Mouse (Mus musculus): Measurements from ENCODE around the gene 5430419D17Rik.

The 5430419D17Rik gene

DNA sequence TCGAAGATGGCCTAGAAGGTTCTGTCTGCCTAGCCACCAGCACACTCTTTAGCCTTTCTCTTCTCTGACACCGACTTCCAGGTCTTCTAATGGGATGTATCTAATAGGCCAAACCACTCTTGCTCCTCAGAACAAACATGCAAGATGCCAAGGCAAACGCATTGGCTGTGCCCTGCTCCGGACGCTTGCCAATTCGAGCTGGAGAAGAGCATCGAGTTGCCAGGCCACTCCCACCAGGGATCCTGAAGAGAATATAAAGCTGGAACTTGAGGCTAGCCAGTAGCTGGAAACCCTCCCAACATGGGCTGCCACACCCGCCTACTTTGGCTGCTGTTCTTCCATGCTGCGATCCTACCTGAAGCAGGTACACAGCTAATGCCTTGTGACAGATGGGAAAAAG, at the start of gene 5430419D17Rik:
TSS of gene 5430419D17Rik (plus strand) at position 282 of the 400 bp plus-strand sequence.
- no peak for DNase-seq (ENCODE audit: low spot score)

DNA sequence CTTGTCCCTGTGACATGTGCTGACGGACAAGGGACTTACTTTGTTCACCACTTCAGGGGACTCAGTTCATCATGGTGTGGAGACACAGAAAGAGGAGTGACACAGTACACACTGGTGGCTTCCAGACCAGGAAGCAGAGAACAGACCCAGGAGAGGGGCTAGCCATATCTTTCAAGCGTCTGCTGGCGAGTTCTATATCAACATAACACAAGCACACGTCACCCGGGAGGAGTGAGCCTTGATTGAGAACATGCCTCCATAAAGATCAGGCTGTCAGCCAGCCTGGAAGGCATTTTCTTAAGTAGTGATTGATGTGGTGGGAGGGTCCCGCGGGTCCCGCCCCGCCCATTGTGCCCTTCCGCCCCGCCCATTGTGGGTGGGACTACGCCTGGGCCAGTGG, 44.2 kb upstream of the 5430419D17Rik start:
- DNase-seq (ENCODE audit: low spot score) = no peak

DNA sequence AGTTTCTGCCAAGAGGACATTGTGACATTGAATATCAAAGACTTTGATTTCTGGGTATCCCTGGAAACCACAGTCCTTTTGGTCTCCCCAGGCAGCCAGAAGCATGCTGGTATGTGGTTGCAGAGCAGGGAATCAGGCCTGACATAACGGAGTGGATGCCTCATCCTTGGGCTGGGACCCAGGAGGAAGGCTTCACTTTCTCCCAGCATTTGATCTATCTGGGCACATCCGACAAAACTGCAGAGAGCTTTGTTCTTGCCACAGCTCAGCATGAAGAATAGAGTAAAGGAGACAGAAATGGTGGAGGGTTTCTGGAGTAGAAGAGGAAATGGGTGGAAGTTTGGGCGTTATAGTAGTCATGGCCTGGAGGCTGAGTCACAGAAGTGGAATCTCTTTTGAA, 41.0 kb upstream of the 5430419D17Rik start:
- no peak for DNase-seq (ENCODE audit: low spot score)

DNA sequence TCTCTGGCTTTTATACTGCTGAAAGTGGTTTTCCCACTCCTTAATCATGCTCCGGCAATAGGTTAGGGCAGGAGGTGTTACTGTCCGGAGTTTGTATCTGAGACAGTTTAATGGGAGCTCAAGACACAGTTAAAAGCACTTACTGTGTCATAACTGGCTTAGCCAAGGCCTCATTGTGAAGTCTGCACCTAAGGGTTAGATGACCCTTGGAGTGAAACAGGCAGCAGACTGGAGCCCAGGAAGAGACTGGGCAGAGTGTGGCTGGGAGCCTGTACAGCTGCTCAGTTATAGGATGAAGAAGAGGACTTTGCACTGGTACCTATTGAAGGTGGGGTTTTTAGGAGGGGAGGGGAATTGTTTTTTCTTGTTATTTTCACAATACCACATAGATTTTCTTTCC, 28.0 kb upstream of the 5430419D17Rik start, which contains the start of gene 4933402N03Rik:
TSS of gene 4933402N03Rik (minus strand) at position 101 of the 400 bp plus-strand sequence.
- no peak for DNase-seq (ENCODE audit: low spot score)

DNA sequence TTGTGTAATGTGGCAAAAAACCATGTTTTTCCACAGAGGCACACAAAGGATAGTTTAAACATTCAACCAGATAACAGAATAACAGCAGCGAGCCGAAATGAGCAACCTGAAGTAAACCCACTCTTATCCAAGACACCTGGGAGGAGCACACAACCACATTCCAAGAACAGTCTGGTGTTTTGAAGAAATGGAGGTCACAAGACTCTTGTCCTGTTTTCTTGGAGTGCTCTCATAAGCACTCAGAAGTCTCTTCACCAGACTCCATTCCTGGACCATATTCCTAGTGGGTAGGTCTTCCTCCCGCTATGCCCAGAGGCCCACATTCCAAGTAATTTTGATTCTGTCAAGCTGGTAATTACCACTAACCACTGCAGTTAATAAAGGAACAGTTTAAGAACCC, 24.0 kb upstream of the 5430419D17Rik start:
- DNase-seq (ENCODE audit: low spot score) = no peak

DNA sequence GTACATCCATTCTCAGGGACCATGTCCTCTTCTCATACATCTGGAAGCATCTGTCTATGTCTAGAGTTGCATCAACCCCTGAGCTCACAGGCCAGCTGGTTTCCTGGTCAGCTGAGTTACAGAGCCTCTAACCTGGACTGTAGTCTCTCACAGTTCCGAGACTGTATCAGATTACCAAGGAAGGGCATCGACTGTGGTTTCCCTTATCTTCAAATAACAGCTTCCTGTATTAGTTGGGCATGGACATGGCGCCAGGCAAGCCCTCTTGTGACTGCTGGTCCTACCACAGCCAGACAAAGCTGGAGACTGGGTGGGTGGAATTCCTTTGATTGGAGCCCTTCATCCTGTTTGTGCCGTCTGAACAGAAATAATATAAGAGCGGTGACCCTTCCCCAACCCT, 21.2 kb upstream of the 5430419D17Rik start:
- no peak for DNase-seq (ENCODE audit: low spot score)

DNA sequence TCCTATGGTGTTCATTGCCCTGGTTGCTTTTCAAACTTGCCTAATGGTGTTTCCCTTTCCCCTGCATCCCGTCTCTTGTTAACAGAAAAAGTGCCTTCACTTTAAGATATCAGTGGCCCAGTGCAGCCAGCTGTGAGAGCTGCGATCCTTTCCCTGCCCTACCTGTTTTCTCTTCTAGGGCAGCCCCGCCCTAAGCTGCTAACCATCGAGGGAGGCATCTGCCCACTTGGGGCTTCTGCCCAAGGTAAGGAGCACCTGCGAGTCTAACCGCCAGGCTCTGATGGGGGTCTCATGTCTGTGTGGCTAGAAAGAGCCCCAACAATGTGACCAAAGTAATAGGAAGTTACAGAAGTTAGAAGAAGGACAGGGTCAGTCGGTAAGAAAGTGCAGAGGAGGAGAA, 12.0 kb upstream of the 5430419D17Rik start:
- DNase-seq (ENCODE audit: low spot score) = no peak

DNA sequence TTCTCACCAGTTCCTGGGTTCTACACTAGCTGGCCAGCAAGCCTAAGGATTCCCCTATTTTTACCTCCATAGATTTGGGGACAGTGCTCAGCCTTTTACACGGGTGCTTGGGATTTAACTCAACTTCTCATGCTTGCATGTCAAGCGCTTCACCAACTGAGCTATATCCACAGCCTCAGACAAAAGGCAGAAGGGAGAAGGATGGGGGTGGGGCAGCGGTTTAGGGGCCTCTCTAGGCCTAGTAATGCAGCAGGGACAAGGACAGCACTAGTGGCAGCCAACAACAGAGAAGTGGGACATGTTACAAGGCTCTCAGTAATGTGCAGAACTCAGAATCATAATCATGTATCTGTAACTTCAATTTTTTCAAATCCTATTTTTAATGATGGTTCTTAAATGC, 6.4 kb upstream of the 5430419D17Rik start:
- DNase-seq (ENCODE audit: low spot score) = no peak

DNA sequence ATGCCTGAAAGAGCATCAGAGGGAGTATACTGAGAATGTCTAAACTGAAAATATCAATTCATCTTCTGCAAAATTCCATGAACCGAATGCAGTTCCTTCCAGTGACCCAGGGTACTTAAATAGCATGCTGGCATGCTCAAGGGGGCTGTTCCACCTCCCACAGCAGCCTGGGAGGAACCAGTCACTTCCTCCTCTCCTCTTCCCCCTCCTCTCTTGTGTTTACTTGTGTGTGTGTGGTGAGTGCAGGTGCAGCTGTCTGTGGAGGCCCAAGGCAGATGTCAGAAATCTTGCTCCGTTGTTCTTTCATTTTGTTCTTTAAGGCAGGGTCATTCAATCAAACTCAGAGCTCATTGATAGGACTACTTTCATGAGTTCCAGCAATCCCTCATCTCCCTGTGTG, 5.1 kb upstream of the 5430419D17Rik start:
- no peak for DNase-seq (ENCODE audit: low spot score)

DNA sequence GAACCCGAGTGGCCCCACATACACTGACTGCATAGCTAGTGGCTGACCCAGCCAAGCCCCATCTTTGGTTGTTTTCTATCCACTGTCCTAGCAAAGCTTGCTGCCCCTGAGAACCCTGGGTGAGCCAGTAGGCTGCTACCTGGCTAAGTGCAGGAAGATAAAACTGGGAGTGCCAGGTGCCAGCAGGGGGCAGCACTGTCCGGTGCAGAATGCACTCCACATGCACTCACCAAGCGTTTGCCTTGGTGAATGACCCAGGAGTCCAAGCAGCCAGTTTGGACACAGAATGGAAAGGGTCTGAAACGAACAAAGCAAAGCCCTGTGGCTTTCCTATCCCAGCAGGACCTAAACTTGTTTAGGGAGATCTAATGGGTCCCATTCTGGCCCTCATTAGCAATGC, 8.5 kb downstream of the 5430419D17Rik start:
- DNase-seq (ENCODE audit: low spot score) = no peak

DNA sequence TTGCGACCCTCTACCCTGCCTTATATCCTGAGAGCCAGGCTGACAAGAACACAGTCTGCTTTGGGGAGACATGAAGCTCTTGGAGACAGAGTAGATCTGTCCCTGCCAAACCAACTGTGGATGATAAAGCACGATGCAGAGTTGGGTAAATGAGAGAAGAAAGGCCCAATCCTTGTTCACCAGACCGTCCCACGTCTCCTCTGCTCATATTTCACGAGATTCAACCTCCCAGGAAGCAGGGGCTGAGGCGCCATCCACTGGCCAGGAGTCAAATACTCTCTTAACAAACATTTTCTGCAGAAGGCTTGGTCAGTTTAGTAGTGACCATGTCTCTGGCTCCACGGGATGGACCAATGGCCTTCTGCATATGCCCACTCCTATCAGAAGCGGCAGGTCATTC, 10.1 kb downstream of the 5430419D17Rik start:
- no peak for DNase-seq (ENCODE audit: low spot score)

DNA sequence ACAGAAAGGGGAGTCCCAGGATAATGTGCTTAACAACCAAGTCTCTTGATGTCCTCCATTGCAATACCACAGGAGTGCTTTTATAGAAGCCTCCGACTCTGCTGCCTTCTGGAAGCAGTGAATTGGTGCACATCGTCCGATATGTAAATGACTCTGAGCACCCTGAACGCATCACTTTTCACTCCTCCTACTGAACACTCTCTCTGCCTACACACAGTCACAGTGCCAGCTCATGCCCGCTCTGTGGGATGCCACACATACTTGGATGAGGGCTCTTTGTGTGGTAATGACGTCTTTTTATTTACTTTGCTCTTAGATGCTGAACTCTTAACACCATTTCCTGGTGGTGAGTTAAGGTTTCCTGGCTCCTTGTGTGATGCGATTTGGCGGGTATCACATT, 12.8 kb downstream of the 5430419D17Rik start:
- no peak for DNase-seq (ENCODE audit: low spot score)

DNA sequence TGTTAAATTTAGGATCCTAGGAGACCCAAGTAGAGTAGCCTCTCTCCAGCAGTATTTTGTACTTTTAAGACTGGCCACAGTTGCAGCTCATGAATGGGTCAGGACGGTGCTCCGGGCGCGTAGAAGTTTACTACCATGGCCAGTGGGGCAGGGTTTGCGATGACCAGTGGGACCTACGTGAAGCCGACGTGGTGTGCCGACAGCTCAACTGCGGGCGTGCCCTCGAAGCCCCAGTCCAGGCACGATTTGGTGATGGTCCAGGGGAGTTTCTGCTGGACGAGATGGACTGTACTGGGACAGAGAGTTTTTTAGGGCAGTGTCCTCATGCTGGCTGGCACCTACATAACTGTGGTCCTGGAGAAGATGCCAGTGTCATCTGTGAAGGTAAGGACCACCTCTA, 13.8 kb downstream of the 5430419D17Rik start:
- DNase-seq (ENCODE audit: low spot score) = no peak

DNA sequence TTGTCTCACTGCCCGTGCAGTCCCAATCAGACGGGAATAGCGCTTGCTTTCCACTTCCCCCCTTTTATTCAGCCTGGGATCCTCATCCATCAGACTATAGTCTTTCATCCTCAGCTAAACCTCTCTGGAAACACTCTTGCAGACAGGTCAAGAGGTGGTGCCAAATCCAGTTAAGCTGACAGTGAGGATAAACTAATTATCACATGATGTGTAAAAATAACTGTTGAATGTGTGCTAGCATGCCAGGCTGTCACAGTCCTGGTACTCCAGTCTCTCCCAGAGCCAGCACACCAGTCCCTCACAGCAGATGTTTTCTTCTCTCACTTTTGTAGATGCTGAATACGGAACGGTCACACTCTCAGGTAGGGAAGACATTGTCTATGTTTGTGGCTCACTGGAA, 48.9 kb downstream of the 5430419D17Rik start:
- DNase-seq (ENCODE audit: low spot score) = no peak

DNA sequence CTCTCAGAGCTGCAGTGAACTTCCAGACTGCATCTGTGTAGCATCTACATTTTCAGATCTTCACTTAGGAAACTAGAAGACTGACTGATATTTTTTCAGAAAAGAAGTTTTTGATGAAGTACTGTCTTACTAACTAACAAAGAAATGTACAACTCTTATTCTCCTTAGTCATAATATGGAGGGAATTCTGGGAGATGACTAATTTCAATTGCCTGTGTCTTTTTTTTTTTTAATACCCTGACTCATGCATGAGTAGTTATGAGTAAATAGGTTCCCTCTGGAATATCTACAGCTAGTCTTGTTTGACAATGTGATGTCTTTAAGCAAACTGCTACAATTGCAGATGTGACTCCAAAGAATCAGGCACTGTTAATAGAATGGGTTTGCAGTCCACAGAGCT, 61.9 kb downstream of the 5430419D17Rik start:
- no peak for DNase-seq (ENCODE audit: low spot score)

DNA sequence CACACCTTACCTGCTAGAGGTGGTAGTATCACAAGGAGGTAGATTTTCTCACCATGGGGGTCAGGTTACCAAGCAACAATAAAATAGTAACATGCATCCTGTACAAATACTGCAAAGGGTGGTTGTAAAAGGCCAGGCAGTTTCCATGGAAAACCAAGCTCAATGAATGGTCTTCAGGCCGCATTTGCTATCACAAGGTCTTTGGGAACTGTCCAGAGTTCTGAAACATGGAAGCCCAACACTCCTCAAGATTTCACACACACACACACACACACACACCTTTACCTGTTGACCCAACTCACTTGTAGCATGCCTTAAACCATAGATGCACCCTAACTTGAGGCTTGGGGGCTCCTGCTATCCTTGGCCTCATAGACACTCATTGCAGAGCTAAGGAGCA, 70.8 kb downstream of the 5430419D17Rik start:
- DNase-seq (ENCODE audit: low spot score) = no peak

DNA sequence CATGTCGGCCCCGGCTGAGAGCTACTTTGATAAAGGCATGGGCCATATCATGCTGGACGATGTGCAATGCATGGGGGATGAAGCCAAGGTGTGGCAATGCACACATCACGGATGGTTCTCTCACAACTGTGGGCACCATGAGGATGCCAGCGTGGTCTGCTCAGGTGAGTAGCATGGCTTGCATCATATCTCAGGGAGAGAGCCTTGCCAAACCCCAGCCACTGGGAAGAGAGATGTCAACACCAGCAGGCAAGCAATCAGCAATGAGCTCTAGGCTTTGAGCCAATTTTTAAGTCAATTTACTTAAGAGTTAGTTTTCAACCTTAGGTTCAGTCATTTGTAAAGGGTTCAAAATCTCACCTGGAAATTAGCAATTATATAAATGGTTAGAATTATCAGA, 82.6 kb downstream of the 5430419D17Rik start:
- DNase-seq (ENCODE audit: low spot score) = no peak

DNA sequence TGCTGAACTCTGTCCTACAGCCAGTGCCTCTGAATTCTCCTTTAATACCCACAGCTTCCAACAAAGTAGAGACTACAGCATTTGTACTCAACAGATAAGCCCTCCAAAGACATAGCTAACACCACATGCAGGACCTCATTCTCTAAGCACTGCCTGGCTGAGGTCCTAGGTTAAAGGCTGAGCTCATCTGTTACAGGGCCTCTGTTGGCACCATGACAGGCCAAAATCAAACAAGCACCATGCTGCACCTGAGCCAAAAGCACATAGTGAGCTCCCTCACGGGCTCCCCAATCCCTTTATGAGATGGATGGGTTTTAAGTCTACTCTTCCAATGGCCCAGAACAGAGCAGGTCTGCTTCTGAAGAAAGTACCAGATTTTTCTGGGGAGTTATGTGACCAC, 83.1 kb downstream of the 5430419D17Rik start:
- DNase-seq (ENCODE audit: low spot score) = no peak

DNA sequence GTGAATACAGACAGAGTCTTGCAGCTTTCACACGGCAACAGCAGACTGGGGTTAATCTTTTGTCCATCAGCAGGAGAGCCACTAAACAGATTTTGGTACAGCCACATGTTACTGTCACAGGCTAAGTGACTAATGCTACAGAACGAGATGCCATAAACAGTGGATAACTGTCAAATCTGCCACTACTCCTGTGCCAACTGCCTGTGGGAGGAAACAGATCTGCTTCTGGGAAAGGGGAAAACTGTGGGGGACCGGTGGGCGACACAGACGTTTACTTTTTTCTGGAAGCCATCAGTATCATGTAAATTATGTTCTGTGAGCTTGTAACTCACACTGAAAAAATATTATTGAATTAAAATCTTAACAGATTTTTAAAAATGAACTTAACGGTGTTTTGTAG, 86.7 kb downstream of the 5430419D17Rik start:
- no peak for DNase-seq (ENCODE audit: low spot score)

DNA sequence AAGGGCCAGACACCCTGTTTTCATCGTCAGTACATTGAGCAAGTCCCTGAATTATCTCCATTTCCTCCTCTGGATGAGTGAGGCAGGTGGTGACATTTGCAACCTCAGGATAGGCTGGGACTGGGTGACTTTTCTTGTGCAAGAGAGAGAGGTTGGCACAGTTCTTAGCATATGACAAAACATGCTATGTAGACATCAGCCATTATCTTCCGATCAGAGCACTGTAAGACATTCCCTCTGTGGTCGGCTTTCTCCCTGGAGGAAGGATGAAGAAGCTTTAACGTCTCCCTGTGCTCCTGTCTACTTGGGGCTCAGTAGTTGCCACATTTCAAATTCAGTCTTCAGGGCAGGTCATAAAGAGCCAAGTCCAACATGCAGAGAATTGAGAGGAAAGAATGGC, 90.0 kb downstream of the 5430419D17Rik start:
- no peak for DNase-seq (ENCODE audit: low spot score)

DNA sequence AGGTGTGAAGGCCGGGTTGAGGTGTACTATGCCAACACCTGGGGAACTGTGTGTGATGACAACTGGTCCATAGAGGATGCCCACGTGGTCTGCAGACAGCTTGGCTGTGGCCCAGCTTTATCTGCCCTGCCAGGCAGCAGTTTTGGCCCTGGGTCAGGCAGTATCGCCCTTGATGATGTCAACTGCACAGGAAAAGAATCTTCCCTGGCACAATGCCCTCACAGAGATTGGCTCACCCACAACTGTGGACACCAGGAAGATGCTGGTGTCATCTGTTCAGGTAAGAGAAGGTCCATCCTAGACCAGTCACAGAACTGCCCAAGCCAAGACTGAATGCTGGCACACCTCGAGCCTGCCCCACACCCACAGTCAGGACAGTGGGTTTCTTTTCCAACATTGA, 91.6 kb downstream of the 5430419D17Rik start:
- DNase-seq (ENCODE audit: low spot score) = no peak

DNA sequence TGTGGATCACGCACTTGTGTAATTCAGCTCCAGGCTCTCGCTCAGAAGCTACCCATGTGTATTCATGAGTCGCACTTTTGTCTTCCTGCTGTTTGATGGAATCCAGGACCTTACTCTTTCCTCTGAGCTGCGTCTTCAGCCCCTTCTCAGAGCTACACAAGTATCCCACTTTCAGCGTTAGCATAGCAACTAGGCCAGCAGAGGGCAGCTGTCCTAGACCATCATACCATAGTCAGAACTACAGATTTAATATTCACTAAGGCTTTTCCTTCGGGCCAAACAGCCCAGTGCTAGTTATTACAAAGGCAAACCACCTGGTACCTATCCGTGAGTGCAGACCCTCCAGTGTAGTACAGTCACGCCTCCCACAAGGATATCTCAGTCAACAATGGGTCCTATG, 122.9 kb downstream of the 5430419D17Rik start:
- no peak for DNase-seq (ENCODE audit: low spot score)

DNA sequence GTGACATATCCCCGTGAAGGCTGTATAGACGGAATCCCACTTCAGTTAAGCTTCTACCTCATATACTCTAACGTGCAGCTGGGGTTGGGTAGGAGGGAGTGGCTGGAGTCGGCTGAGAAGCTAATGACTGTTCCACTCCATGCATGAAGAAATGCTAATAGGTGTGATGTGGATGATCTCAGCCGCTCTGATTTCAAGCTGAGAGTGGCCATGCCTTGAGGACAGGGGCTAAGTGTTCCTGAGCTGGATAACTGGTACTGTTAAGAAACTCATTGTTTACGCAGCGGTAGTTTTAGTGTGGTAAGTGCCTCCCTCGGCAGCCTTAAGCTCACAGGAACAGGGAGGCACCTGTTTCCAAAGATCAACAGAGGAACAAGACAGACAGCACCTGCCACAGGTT, 129.1 kb downstream of the 5430419D17Rik start:
- DNase-seq (ENCODE audit: low spot score) = no peak

DNA sequence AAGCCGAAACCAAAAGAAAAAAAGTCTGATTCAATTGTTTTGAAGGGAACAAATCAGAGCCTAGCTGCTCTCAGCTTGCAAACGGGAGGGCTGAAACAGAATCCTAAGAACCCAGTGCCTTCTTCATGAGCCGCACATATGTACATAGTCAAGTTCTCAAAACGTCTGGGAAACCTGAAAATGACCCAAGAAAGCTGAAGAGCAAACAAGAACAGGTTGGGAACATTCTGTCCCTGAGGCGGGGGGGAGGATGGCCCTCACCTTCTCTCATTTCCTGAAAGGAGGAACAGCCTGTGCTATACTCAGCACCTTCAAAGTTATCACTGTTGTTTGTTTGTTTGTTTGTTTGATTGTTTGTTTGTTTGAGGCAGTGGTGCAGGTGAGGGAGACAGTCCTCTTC, 132.5 kb downstream of the 5430419D17Rik start:
- DNase-seq (ENCODE audit: low spot score) = no peak

DNA sequence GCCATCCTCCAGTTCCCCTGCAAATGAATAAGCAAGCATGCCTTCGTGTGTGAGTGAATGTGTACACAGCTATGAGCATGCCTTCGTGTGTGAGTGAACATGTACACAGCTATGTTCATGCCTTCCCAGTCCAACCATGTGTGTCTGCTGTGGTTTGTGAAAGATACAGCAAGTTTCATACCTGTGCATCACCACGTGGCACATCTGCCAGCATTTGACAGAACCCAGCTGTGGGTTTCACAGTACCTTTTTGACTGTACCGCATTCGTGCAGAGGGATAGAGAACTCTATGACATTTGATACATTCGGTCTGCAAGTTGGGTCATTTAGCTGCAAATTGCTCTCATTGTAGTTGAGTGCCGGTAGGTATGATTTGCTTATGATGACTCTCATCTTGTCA, 140.3 kb downstream of the 5430419D17Rik start:
- no peak for DNase-seq (ENCODE audit: low spot score)
